Mouse (Mus musculus) G1E (cell line): ENCODE results near the gene Pan3. TPM values are rescaled to one million over a fixed set of nuclear protein-coding genes. Genes with fewer than 3 reads are reported as not detected.
A peak's percentile ranks its signal among the peaks of the same experiment; 100 is the strongest.

Experiments
- ATAC-seq: 2 replicates; pipeline ENCODE4 v1.8.0; 2016; ENCODE audit warnings: mild to moderate bottlenecking; ENCODE audit not compliant: insufficient number of reproducible peaks, poor library complexity, low FRiP score, severe bottlenecking; ENCODE audit errors: extremely low read depth
- DNase-seq: peaks from one replicate; pipeline ENCODE4 v3.0.0; 2012; ENCODE audit warnings: low spot score
- H3K27me3 ChIP-seq: 2 replicates; pipeline ENCODE4 v1.6.1; 2012; ENCODE audit warnings: mild to moderate bottlenecking, low read length, inconsistent platforms; ENCODE audit not compliant: insufficient read depth
- H3K36me3 ChIP-seq: replicated peaks from 2 replicates; pipeline ENCODE3; 2012; ENCODE audit warnings: mild to moderate bottlenecking, inconsistent platforms
- H3K4me1 ChIP-seq: 2 replicates; pipeline ENCODE4 v1.6.1; 2012; ENCODE audit warnings: low read depth, low read length, inconsistent platforms, mixed read lengths; ENCODE audit not compliant: insufficient read depth
- H3K4me3 ChIP-seq: 2 replicates; pipeline ENCODE4 v1.5.1; 2012; ENCODE audit warnings: low read depth, mild to moderate bottlenecking, inconsistent platforms, low read length, moderate library complexity, mixed read lengths
- H3K9me3 ChIP-seq: replicated peaks from 2 replicates; pipeline ENCODE4 v1.6.1; 2012; ENCODE audit warnings: inconsistent platforms
- CTCF ChIP-seq: IDR thresholded peaks from 2 replicates; pipeline ENCODE4 v1.5.1; 2012; ENCODE audit warnings: low read depth, low read length, inconsistent platforms, mixed read lengths
- GATA1 ChIP-seq: IDR thresholded peaks from 2 replicates; pipeline ENCODE4 v1.6.1; 2012; ENCODE audit warnings: borderline replicate concordance, low read length, inconsistent platforms, mixed read lengths
- GATA2 ChIP-seq: IDR thresholded peaks from 2 replicates; pipeline ENCODE4 v1.6.1; 2012; ENCODE audit warnings: low read depth, low read length, inconsistent platforms, borderline replicate concordance
- POLR2AphosphoS5 ChIP-seq: IDR thresholded peaks from 2 replicates; pipeline ENCODE4 v1.6.1; 2012; ENCODE audit warnings: low read depth, low read length, inconsistent platforms; ENCODE audit not compliant: insufficient replicate concordance
- TAL1 ChIP-seq: conservative IDR thresholded peaks from 2 replicates; pipeline ENCODE4 v1.6.1; 2012; ENCODE audit warnings: low read depth, low read length, inconsistent platforms, mixed read lengths
- polyA plus RNA-seq: library from polyadenylated mRNA; stranded (reverse); fragments of >175 nt; gene quantifications from 2 replicates; pipeline ENCODE4 v1.2.3, GENCODE M21; 2012
- total RNA-seq, 2 experiments: library from RNA; stranded (forward) in 1 of 2; stranded (reverse) in 1 of 2; fragments of 200-1000 nt in 1 of 2; fragments of >200 nt in 1 of 2; fragmentation: Nextera tagmentation in 1 of 2; gene quantifications; 2 replicates each; pipeline ENCODE4 v1.2.3; 2014 to 2017

The Pan3 gene
- total and polyA plus RNA-seq, 3 experiments: 32.3 to 618 (median 200) TPM

DNA sequence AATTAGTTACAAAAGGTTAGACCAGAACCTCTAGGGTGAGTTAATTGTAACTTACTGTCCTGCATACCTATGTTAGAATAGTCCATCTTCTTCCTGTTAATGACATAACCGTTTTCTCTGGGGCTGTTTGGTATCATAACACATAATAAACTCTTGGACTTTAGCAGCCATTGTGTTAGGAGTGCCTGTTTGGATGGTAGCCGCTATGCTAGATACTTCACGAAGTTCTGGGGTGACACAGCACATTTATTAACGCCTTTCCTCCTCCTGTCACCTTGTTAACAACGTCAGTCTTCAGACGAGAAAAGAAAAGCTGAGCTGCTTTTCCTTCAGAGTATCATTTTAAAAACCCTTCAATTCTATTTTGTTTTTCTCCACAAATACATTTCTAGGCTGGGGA lies 59.3 kb downstream of the Pan3 start:
- no peak for TF ChIP-seq POLR2AphosphoS5
- peaks cover 68% of the 10 kb centered on the region for H3K4me1 ChIP-seq
- H3K36me3 ChIP-seq: peaks cover 74% of the 10 kb centered on the region
- ATAC-seq (peak; percentile 24; the same call in 1 of the 2 replicates), DNase-seq (no peak)
- H3K4me3 ChIP-seq: no peak overlapping the region
- no peaks in the 10 kb centered on the region for H3K27me3 ChIP-seq
- H3K9me3 ChIP-seq: no peaks in the 10 kb centered on the region

DNA sequence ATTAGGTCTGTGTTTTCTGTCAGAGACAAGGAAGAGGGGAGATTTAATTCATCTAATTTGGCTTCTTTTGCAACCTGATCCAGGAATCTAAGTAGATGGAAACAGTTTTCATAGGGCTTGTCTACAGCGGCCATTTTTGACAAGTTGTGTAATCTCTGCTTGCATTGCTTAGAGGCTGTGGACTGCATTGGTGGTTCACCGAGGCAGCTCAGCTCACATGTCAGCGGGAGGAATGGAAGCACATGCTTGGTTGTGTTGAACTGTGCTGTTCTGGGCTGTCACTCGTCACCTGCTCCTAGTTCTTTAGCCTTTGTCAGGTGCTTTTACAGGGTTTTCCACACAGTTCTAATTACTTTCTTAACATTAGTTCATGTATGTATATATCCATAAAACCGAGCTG lies 60.9 kb downstream of the Pan3 start:
- H3K4me1 ChIP-seq: peaks cover 71% of the 10 kb centered on the region
- DNase-seq (no peak), ATAC-seq (no peak)
- H3K9me3 ChIP-seq: no peaks in the 10 kb centered on the region
- H3K4me3 ChIP-seq: no peak overlapping the region
- TF ChIP-seq GATA2: no peak
- TF ChIP-seq TAL1: no peak
- no peak for TF ChIP-seq POLR2AphosphoS5
- no peak for TF ChIP-seq GATA1
- no peak for TF ChIP-seq CTCF
- no peaks in the 10 kb centered on the region for H3K27me3 ChIP-seq
- H3K36me3 ChIP-seq: peaks cover 70% of the 10 kb centered on the region

DNA sequence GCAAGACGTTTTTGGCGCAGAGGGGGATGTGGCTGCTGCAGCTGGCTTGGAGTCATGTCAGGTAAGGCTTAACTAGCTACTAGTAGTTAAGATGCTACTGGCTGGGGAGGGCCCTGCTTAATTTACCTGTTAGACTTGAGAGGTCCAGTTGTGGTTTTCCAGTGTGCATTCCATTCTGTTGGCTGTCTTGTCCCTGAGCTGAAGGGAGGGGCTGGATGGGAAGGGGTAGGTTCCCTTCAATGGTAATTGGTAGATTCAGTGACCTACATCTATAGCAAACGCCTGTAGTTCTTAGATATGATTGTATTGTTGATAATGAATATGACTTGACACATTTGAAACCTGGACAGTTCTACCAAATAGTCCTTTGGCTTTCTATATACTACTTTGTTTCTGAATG lies 62.5 kb downstream of the Pan3 start:
- no peaks in the 10 kb centered on the region for H3K27me3 ChIP-seq
- ATAC-seq: peak; percentile 68
- peaks cover 71% of the 10 kb centered on the region for H3K4me1 ChIP-seq
- peak overlapping the region; percentile 20; the same call in 1 of the 2 replicates for H3K4me3 ChIP-seq
- peaks cover 67% of the 10 kb centered on the region for H3K36me3 ChIP-seq
- peak; percentile 47; the same call in 1 of the 2 replicates for TF ChIP-seq TAL1
- no peak for TF ChIP-seq POLR2AphosphoS5
- no peak for DNase-seq
- no peaks in the 10 kb centered on the region for H3K9me3 ChIP-seq

DNA sequence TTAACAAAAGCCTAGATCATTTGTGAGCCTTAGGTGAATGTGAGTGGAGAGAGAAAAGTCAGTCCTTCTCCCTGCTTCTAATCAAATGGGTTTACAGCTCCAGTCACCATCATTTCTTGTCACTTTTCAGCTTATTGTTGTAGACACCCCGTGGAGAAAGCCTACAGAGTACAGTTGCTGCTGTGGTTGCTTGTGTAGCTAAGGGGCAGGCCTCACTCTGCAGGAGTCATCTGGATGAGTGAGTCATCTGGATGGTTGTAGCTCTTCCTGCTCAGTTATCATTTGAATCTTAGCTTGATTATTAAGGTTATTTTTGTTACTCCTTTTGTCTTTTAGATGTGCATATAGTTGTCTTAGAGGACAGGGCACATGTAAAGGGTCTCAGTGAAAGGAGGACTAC lies 63.2 kb downstream of the Pan3 start:
- TF ChIP-seq CTCF: no peak
- TF ChIP-seq POLR2AphosphoS5: no peak
- no peak for TF ChIP-seq TAL1
- TF ChIP-seq GATA2: no peak
- no peak for TF ChIP-seq GATA1
- H3K27me3 ChIP-seq: no peaks in the 10 kb centered on the region
- peaks cover 74% of the 10 kb centered on the region for H3K4me1 ChIP-seq
- no peaks in the 10 kb centered on the region for H3K9me3 ChIP-seq
- no peak overlapping the region; the same call in 1 of the 2 replicates for H3K4me3 ChIP-seq
- DNase-seq (no peak), ATAC-seq (peak; percentile 72)
- peaks cover 69% of the 10 kb centered on the region for H3K36me3 ChIP-seq

DNA sequence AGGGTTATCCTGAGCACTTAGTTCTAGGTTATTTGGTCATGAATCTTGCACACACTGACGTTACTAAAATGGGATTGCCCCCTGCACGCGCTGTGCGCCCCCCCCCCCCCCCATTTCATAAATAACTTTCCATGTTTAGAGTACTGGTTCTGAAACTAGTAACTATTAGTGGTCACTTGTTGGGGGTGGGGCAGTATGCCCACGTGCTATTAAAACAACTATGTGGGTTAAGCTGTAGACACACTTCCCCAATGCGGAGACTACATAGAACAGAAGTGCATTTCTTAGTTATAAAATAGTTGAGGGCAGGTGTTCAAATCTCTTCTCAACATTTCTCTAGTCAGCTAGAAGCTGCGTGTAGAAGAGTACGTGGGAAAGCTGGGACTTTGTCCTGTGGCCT lies 63.7 kb downstream of the Pan3 start:
- no peak for ATAC-seq
- no peak for DNase-seq
- peaks cover 70% of the 10 kb centered on the region for H3K4me1 ChIP-seq
- no peaks in the 10 kb centered on the region for H3K27me3 ChIP-seq
- TF ChIP-seq POLR2AphosphoS5 (no peak), GATA1 (no peak), CTCF (no peak), TAL1 (no peak), GATA2 (no peak)
- H3K4me3 ChIP-seq: no peak overlapping the region
- no peaks in the 10 kb centered on the region for H3K9me3 ChIP-seq
- peaks cover 67% of the 10 kb centered on the region for H3K36me3 ChIP-seq

DNA sequence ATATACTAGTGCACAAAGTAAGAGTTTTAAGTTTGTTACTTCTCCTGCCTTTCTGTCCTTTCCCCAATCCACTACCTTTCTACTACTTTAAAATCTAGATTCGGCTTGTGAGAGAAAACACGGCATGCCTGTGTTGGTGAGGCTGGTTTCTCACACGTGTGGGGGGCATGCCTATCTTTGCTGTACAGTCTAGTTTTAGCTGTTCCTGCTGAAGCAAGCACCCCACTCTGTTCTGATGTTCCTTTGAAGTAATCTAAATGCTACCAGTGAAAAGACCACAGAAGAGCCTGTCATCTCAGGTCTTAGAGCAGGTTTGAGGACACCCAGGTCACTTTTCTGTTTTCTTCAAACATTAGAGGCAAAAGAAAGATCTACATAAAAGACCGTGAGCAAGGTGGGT lies 64.4 kb downstream of the Pan3 start:
- H3K36me3 ChIP-seq: peaks cover 67% of the 10 kb centered on the region
- no peak for DNase-seq

DNA sequence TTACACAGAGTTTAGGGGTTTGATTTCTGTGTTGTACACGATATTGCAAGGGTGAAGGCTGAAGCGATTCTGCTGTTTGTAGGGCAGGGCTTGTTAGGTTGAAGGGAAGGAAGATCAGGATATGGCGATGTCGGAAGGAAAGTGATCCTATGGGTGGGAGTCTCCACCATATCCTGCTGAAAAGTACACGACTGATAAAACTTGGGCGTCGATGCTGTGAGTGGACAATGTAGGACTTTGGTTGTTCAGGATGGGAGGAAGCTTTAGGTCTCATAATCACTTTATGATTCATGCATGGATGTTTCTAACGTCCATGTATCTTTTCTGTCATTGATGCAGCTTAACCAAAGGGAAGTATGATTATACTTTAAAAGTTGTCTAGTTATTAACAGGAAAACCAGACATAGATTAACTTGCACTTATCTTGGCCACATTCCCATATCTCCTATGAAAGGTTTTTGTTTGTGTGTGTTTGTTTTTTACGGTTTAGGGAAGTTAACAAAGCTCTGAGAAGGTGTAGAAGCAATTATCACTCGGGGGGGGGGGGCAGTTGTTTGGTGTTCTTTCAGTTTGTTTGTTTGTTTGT lies 64.9 kb downstream of the Pan3 start:
- no peaks in the 10 kb centered on the region for H3K9me3 ChIP-seq
- ATAC-seq: no peak
- TF ChIP-seq GATA2 (no peak), CTCF (no peak), TAL1 (no peak), GATA1 (no peak), POLR2AphosphoS5 (no peak)
- no peak for DNase-seq
- no peak overlapping the region for H3K4me3 ChIP-seq
- no peaks in the 10 kb centered on the region for H3K27me3 ChIP-seq
- H3K4me1 ChIP-seq: peaks cover 64% of the 10 kb centered on the region
- peaks cover 69% of the 10 kb centered on the region for H3K36me3 ChIP-seq

More for the DNA sequence above, 64.4 kb downstream of the Pan3 start:
- no peaks in the 10 kb centered on the region for H3K27me3 ChIP-seq
- H3K4me1 ChIP-seq: peaks cover 66% of the 10 kb centered on the region
- TF ChIP-seq POLR2AphosphoS5 (no peak), CTCF (no peak), GATA2 (no peak), TAL1 (no peak), GATA1 (no peak)
- no peak overlapping the region for H3K4me3 ChIP-seq
- ATAC-seq: no peak
- H3K9me3 ChIP-seq: no peaks in the 10 kb centered on the region
